Mouse (Mus musculus): Measurements from ENCODE around the gene Nfx1.

DNA sequence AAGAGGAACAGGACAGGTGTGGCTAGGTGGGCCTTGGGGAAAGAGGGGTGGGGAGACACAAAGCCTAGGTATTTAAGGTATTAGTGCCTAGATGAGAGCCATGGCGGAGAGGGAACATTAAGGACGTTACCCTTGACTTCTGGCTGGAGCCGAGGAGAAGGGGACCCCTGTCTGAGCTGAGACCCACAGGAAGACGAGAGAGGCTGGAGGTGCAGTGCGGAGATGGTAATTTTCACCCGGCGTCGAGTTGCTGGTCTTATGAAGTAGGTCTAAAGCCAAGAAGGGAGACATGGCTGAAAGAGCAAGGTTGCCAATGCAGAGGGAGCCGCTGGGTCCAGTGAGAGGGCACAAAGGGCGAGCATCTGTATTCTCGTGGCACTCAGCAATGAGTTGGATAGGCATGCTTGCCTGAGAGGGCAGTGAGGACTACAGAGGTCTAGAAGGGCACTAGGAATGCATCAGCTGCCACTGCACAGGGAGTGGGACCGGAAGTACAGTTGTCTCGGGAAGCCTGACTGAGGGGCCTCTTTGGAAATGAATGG lies 75.6 kb downstream of the Nfx1 start:
- TF ChIP-seq GATA1 (IDR thresholded peaks at IDR 0.05; ENCODE audit: borderline replicate concordance, low read length) (no peak), FLI1 (IDR thresholded peaks at IDR 0.05; ENCODE audit: low read length) (no peak)
